Mouse (Mus musculus): ENCODE measurements around the gene Hltf. TPM values are rescaled to one million over a fixed set of nuclear protein-coding genes. Genes with fewer than 3 reads are reported as not detected.
"Not testable (repeated sequence)": the region's sequence is repeated elsewhere in the genome, so short reads cannot be mapped to it uniquely, and the experiment has no call there.

The Hltf gene
- polyA plus RNA-seq, 2 experiments: 4.5 to 9.4 TPM

- no peak for TF ChIP-seq CTCF (IDR thresholded peaks at IDR 0.05; ENCODE audit: low read depth)
- H3K27me3 ChIP-seq (ENCODE audit: control insufficient read depth, insufficient read depth, low read length): no peaks in the 10 kb centered on the region
- H3K9ac ChIP-seq (replicated peaks): no peak overlapping the region
- DNase-seq (ENCODE audit: low read depth in 3 of 3, low spot score in 3 of 3): no peak
- no peak overlapping the region for H3K27ac ChIP-seq
- no peak overlapping the region for H3K4me2 ChIP-seq (ENCODE audit: low read depth)
- H3K4me3 ChIP-seq (ENCODE audit: insufficient read depth in 1 of 2, low read depth in 2 of 2, low read length in 2 of 2): no peak overlapping the region
- peaks cover 10 to 15% of the 10 kb centered on the region in 2 experiments for H3K4me1 ChIP-seq (replicated peaks; ENCODE audit: control insufficient read depth in 2 of 2, insufficient read depth in 2 of 2, low read length in 1 of 2)
- ATAC-seq (ENCODE audit: insufficient read depth): no peak
- no peaks in the 10 kb centered on the region; the same call in 1 of the 2 replicates for H3K36me3 ChIP-seq (replicated peaks; ENCODE audit: control insufficient read depth, insufficient read depth, low read depth)
- 70% methylated on average over 6 of the region's 6 CpGs for WGBS (ENCODE audit: insufficient replicate concordance)
- no peaks in the 10 kb centered on the region for H3K9me3 ChIP-seq (ENCODE audit: control insufficient read depth, low read length)
Observed at GRCm38 (mm10) chr3:20030807-20031206, 26.8 kb upstream of the Hltf start.

GRCm38 (mm10) chr3:20033761-20034718, 23.6 kb upstream of the Hltf start:
- peaks cover 10 to 12% of the 10 kb centered on the region in 2 experiments for H3K4me1 ChIP-seq (replicated peaks; ENCODE audit: control insufficient read depth in 2 of 2, insufficient read depth in 2 of 2, low read length in 1 of 2)
- H3K36me3 ChIP-seq (replicated peaks; ENCODE audit: control insufficient read depth, insufficient read depth, low read depth): no peaks in the 10 kb centered on the region
- H3K27me3 ChIP-seq (ENCODE audit: control insufficient read depth, insufficient read depth, low read length): no peaks in the 10 kb centered on the region
- H3K9ac ChIP-seq (replicated peaks): peak overlapping the region; percentile 68
- H3K27ac ChIP-seq: peak overlapping the region; percentile 52
- no peaks in the 10 kb centered on the region for H3K9me3 ChIP-seq (ENCODE audit: control insufficient read depth, low read length)
- peak overlapping the region; percentile 95 for H3K4me2 ChIP-seq (ENCODE audit: low read depth)
- 10% methylated on average over 10 of the region's 10 CpGs for WGBS (ENCODE audit: insufficient replicate concordance)
- no peak for DNase-seq (ENCODE audit: low read depth in 3 of 3, low spot score in 3 of 3)
- TF ChIP-seq EP300 (IDR thresholded peaks at IDR 0.05; ENCODE audit: low read depth) (no peak), CTCF (IDR thresholded peaks at IDR 0.05; ENCODE audit: low read depth) (no peak)
- peak overlapping the region; percentile 83 to 88 for H3K4me3 ChIP-seq (ENCODE audit: insufficient read depth in 1 of 2, low read depth in 2 of 2, low read length in 2 of 2)
- ATAC-seq (ENCODE audit: insufficient read depth): no peak

GRCm38 (mm10) chr3:20034719-20035404, 22.7 kb upstream of the Hltf start, which contains the start of gene Hps3:
Gene Hps3 (minus strand): TSS chr3:20035315.
- peak within 1 kb of the TSS; percentile 52 for H3K27ac ChIP-seq
- no peaks in the 10 kb centered on the region for H3K36me3 ChIP-seq (replicated peaks; ENCODE audit: control insufficient read depth, insufficient read depth, low read depth)
- peak; percentile 69 to 77 (median 72) for DNase-seq (ENCODE audit: low read depth in 3 of 3, low spot score in 3 of 3)
- WGBS (ENCODE audit: insufficient replicate concordance): under 1% methylated on average over 47 of the region's 47 CpGs
- peak within 1 kb of the TSS; percentile 68 for H3K9ac ChIP-seq (replicated peaks)
- peak within 1 kb of the TSS; percentile 95 for H3K4me2 ChIP-seq (ENCODE audit: low read depth)
- TF ChIP-seq CTCF (IDR thresholded peaks at IDR 0.05; ENCODE audit: low read depth) (peak; percentile 28), EP300 (IDR thresholded peaks at IDR 0.05; ENCODE audit: low read depth) (no peak)
- H3K4me3 ChIP-seq (ENCODE audit: insufficient read depth in 1 of 2, low read depth in 2 of 2, low read length in 2 of 2): peak within 1 kb of the TSS; percentile 83 to 88
- no peaks in the 10 kb centered on the region for H3K9me3 ChIP-seq (ENCODE audit: control insufficient read depth, low read length)
- H3K4me1 ChIP-seq (replicated peaks; ENCODE audit: control insufficient read depth in 2 of 2, insufficient read depth in 2 of 2, low read length in 1 of 2): peaks cover 10 to 12% of the 10 kb centered on the region in 2 experiments
- H3K27me3 ChIP-seq (ENCODE audit: control insufficient read depth, insufficient read depth, low read length): no peaks in the 10 kb centered on the region
- ATAC-seq (ENCODE audit: insufficient read depth): peak; percentile 100

GRCm38 (mm10) chr3:20036069-20036468, 21.5 kb upstream of the Hltf start:
- no peak overlapping the region for H3K27ac ChIP-seq
- TF ChIP-seq EP300 (IDR thresholded peaks at IDR 0.05; ENCODE audit: low read depth): no peak
- no peak for TF ChIP-seq CTCF (IDR thresholded peaks at IDR 0.05; ENCODE audit: low read depth)
- H3K4me3 ChIP-seq (ENCODE audit: insufficient read depth in 1 of 2, low read depth in 2 of 2, low read length in 2 of 2): no peak overlapping the region
- H3K9ac ChIP-seq (replicated peaks): no peak overlapping the region
- H3K4me2 ChIP-seq (ENCODE audit: low read depth): no peak overlapping the region
- no peak for DNase-seq (ENCODE audit: low read depth in 3 of 3, low spot score in 3 of 3)
- no peaks in the 10 kb centered on the region for H3K27me3 ChIP-seq (ENCODE audit: control insufficient read depth, insufficient read depth, low read length)
- ATAC-seq (ENCODE audit: insufficient read depth): no peak
- peaks cover 10 to 12% of the 10 kb centered on the region in 2 experiments for H3K4me1 ChIP-seq (replicated peaks; ENCODE audit: control insufficient read depth in 2 of 2, insufficient read depth in 2 of 2, low read length in 1 of 2)
- H3K9me3 ChIP-seq (ENCODE audit: control insufficient read depth, low read length): no peaks in the 10 kb centered on the region
- H3K36me3 ChIP-seq (replicated peaks; ENCODE audit: control insufficient read depth, insufficient read depth, low read depth): no peaks in the 10 kb centered on the region
- WGBS (ENCODE audit: insufficient replicate concordance): 71% methylated on average over 4 of the region's 4 CpGs

GRCm38 (mm10) chr3:20041461-20041860, 16.1 kb upstream of the Hltf start:
- H3K4me1 ChIP-seq (replicated peaks; ENCODE audit: control insufficient read depth in 2 of 2, insufficient read depth in 2 of 2, low read length in 1 of 2); H3K9me3 ChIP-seq (ENCODE audit: control insufficient read depth, low read length); ATAC-seq (ENCODE audit: insufficient read depth); H3K27ac ChIP-seq; H3K4me2 ChIP-seq (ENCODE audit: low read depth); H3K27me3 ChIP-seq (ENCODE audit: control insufficient read depth, insufficient read depth, low read length); H3K9ac ChIP-seq (replicated peaks); H3K36me3 ChIP-seq (replicated peaks; ENCODE audit: control insufficient read depth, insufficient read depth, low read depth); DNase-seq (ENCODE audit: low read depth in 3 of 3, low spot score in 3 of 3); H3K4me3 ChIP-seq (ENCODE audit: insufficient read depth in 1 of 2, low read depth in 2 of 2, low read length in 2 of 2): not testable (repeated sequence)
- WGBS (ENCODE audit: insufficient replicate concordance): 73% methylated on average over 5 of the region's 7 CpGs

GRCm38 (mm10) chr3:20044736-20045135, 12.9 kb upstream of the Hltf start:
- H3K36me3 ChIP-seq (replicated peaks; ENCODE audit: control insufficient read depth, insufficient read depth, low read depth); H3K4me3 ChIP-seq (ENCODE audit: insufficient read depth in 1 of 2, low read depth in 2 of 2, low read length in 2 of 2); H3K27ac ChIP-seq; ATAC-seq (ENCODE audit: insufficient read depth); H3K4me2 ChIP-seq (ENCODE audit: low read depth); H3K9ac ChIP-seq (replicated peaks); H3K27me3 ChIP-seq (ENCODE audit: control insufficient read depth, insufficient read depth, low read length); DNase-seq (ENCODE audit: low read depth in 3 of 3, low spot score in 3 of 3); H3K9me3 ChIP-seq (ENCODE audit: control insufficient read depth, low read length); H3K4me1 ChIP-seq (replicated peaks; ENCODE audit: control insufficient read depth in 2 of 2, insufficient read depth in 2 of 2, low read length in 1 of 2): not testable (repeated sequence)
- 58% methylated on average over 3 of the region's 3 CpGs for WGBS (ENCODE audit: insufficient replicate concordance)
